Mouse (Mus musculus): ENCODE data around the gene Hyal3. TPM values are rescaled to one million over a fixed set of nuclear protein-coding genes. Genes with fewer than 3 reads are reported as not detected.
A peak's percentile ranks its signal among the peaks of the same experiment; 100 is the strongest.

Hyal3 gene
- 0.48 and 0.96 TPM in 2 replicates for polyA plus RNA-seq (2016; fragmentation: Nextera tagmentation; extraction: Ambion mirVana)

DNA sequence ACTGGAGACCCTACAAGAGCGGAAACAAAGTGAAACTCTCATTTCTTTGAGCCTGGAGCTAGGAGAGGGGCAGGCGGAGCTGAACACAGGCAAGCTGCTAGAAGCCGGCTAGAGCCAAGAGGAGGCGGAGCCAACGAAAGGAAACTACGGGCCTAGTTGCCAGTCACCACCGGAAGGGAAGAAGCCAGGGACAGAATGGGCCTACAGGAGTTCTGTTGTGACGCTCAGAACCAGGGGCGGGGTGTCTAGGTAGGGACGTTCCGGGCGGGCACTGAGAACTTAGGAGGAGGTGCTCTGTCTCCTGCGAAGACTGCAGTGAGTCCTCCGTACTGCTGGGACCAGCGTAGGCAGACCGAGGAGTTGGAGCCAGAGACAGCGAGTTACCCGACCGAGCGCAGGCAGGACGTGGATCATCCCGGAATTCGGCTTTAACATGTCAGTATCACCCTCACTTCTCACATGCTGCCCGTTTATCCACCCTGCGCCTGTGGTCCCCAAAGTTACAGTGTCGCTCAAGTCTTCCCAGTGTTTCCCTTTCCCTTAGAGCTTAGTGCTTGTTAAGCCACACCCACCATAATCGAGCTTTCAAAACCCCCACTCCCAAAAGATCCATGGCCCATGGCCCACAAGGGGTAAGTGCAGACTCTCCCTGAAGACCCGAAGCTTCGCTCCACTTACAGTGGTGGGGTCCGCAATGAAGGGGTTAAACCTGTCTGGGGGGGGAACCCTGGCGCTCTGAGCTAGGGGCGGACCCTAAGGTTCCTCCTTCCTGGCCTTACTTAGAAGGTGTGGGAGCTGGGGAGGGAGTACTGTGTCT, at the start of gene Hyal3:
TSS of gene Hyal3 (plus strand) at position 318 of the 817 bp plus-strand sequence.
- Histone ChIP-seq H3K36me3 (replicated peaks) (peaks cover 28% of the 10 kb centered on the region), H3K9me3 (no peaks in the 10 kb centered on the region), H3K27me3 (replicated peaks; ENCODE audit: low read depth, poor library complexity, severe bottlenecking) (no peaks in the 10 kb centered on the region), H3K4me1 (peaks cover 70% of the 10 kb centered on the region), H3K4me3 (peak within 1 kb of the TSS; percentile 77), H3K27ac (replicated peaks) (peak within 1 kb of the TSS; percentile 93)
- DNase-seq (ENCODE audit: low spot score): peak; percentile 86
- under 1% methylated on average over 32 of the region's 32 CpGs for WGBS

GRCm38 (mm10) chr9:107533791-107534407, 46.7 kb upstream of the Hyal3 start, which contains the start of gene Tmem115:
Gene Tmem115, plus strand, starts transcription at chr9:107533945.
- H3K9me3 ChIP-seq: no peaks in the 10 kb centered on the region
- H3K27ac ChIP-seq (replicated peaks): peak within 1 kb of the TSS; percentile 84
- WGBS: under 1% methylated on average over 48 of the region's 48 CpGs
- H3K27me3 ChIP-seq (replicated peaks; ENCODE audit: low read depth, poor library complexity, severe bottlenecking): peaks cover 9% of the 10 kb centered on the region; the same call in 1 of the 2 replicates
- H3K36me3 ChIP-seq (replicated peaks): peaks cover 25% of the 10 kb centered on the region
- DNase-seq (ENCODE audit: low spot score): peak; percentile 94
- peak within 1 kb of the TSS; percentile 93 for H3K4me3 ChIP-seq
- H3K4me1 ChIP-seq: peaks cover 40% of the 10 kb centered on the region

DNA sequence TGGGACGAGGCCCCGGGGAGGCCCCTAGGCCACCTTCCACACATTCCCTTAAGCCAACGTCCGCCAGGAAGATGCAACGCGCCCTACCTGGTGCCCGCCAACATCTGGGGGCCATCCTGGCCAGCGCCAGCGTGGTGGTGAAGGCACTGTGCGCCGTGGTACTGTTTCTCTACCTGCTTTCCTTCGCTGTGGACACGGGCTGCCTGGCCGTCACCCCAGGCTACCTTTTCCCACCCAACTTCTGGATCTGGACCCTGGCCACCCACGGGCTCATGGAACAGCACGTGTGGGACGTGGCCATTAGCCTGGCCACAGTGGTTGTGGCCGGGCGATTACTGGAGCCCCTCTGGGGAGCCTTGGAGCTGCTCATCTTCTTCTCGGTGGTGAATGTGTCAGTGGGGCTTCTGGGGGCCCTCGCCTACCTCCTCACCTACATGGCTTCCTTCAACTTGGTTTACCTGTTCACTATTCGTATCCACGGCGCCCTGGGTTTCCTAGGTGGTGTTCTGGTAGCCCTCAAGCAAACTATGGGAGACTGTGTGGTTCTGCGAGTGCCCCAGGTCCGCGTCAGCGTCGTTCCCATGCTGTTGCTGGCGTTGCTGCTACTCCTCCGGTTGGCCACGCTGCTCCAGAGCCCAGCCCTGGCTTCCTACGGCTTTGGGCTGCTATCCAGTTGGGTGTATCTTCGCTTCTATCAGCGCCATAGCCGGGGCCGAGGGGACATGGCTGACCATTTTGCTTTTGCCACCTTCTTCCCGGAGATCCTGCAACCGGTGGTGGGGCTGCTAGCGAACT, 46.0 kb upstream of the Hyal3 start:
- DNase-seq (ENCODE audit: low spot score): peak; percentile 42
- Histone ChIP-seq H3K27me3 (replicated peaks; ENCODE audit: low read depth, poor library complexity, severe bottlenecking) (peaks cover 5% of the 10 kb centered on the region; the same call in 1 of the 2 replicates), H3K4me1 (peaks cover 40% of the 10 kb centered on the region), H3K36me3 (replicated peaks) (peaks cover 32% of the 10 kb centered on the region), H3K9me3 (no peaks in the 10 kb centered on the region), H3K4me3 (peak overlapping the region; percentile 93), H3K27ac (replicated peaks) (peak overlapping the region; percentile 84)
- 1% methylated on average over 40 of the region's 40 CpGs for WGBS

GRCm38 (mm10) chr9:107538231-107538630, 42.4 kb upstream of the Hyal3 start:
- WGBS: 92% methylated on average over 7 of the region's 7 CpGs
- DNase-seq (ENCODE audit: low spot score): no peak
- no peaks in the 10 kb centered on the region for H3K9me3 ChIP-seq
- H3K4me1 ChIP-seq: peaks cover 68% of the 10 kb centered on the region
- H3K4me3 ChIP-seq: no peak overlapping the region
- H3K27ac ChIP-seq (replicated peaks): no peak overlapping the region
- peaks cover 40% of the 10 kb centered on the region for H3K36me3 ChIP-seq (replicated peaks)
- no peaks in the 10 kb centered on the region for H3K27me3 ChIP-seq (replicated peaks; ENCODE audit: low read depth, poor library complexity, severe bottlenecking)

DNA sequence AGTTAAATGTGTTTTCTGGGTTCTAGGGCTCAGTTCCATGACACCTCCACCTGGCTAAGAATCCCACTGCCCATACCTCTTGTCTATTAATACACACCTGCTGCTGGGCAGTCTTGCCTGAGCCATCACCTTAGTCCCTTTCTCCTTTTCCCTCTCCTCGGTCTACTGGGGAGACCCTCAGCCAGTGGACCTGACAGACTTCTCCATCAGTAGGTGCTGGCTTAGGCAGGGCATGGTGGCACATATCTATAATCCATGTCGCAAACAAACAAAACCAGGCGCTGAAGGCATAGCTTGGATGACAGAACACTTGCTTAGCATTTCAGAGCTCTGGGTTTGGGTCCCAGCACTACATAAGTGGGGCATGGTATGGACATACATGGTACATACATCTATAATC, 41.9 kb upstream of the Hyal3 start:
- H3K27ac ChIP-seq (replicated peaks): no peak overlapping the region
- WGBS: 91% methylated on average over 3 of the region's 3 CpGs
- no peak for DNase-seq (ENCODE audit: low spot score)
- H3K4me3 ChIP-seq: no peak overlapping the region
- no peaks in the 10 kb centered on the region for H3K27me3 ChIP-seq (replicated peaks; ENCODE audit: low read depth, poor library complexity, severe bottlenecking)
- H3K9me3 ChIP-seq: no peaks in the 10 kb centered on the region
- peaks cover 67% of the 10 kb centered on the region for H3K4me1 ChIP-seq
- peaks cover 45% of the 10 kb centered on the region for H3K36me3 ChIP-seq (replicated peaks)

DNA sequence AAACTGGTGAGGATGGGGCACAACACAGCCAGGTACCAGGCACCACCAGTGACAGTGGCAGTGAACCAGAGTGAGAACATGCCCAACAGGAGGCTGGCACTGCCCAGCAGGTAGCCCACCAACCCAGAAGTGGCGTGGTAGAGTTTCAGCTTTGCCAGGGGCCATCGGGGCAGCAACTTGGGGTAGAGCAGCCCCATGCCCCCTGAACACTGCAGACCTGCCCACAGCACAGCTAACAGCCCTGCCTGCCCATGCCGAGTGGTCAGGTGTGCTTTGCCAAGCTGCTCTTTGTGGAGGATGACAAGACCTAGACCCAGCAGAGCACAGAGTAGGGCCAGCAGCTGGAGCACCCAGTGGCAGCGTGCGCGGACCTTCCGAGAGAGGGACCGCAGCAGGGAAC, 40.7 kb upstream of the Hyal3 start:
- no peak overlapping the region for H3K27ac ChIP-seq (replicated peaks)
- 93% methylated on average over 8 of the region's 8 CpGs for WGBS
- H3K36me3 ChIP-seq (replicated peaks): peaks cover 58% of the 10 kb centered on the region
- no peak for DNase-seq (ENCODE audit: low spot score)
- H3K9me3 ChIP-seq: no peaks in the 10 kb centered on the region
- peaks cover 59% of the 10 kb centered on the region for H3K4me1 ChIP-seq
- H3K27me3 ChIP-seq (replicated peaks; ENCODE audit: low read depth, poor library complexity, severe bottlenecking): no peaks in the 10 kb centered on the region
- H3K4me3 ChIP-seq: no peak overlapping the region; the same call in 1 of the 2 replicates

DNA sequence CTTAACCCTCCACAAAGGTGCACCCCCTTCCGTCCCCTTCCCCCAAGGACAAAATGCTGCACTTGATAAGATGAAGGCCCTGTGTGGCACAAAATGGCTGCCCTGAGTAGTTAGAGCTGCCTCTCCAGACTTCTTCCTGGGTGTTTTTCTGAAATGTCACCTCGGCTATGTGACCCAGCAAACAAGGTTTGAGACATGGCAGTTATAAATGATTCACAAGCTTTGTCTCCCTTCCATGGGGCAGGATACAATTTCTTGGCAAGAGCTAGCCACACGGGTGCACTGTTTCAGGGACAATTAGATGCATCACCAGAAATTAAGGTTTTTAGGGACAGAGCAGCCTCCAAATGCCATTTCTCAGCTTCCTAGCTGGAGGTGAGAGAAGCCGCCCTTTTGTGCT, 40.2 kb upstream of the Hyal3 start:
- peaks cover 58% of the 10 kb centered on the region for H3K4me1 ChIP-seq
- 80% methylated on average over 4 of the region's 4 CpGs for WGBS
- H3K27me3 ChIP-seq (replicated peaks; ENCODE audit: low read depth, poor library complexity, severe bottlenecking): no peaks in the 10 kb centered on the region

GRCm38 (mm10) chr9:107541005-107541404, 39.6 kb upstream of the Hyal3 start:
- H3K27ac ChIP-seq (replicated peaks): no peak overlapping the region
- no peak for DNase-seq (ENCODE audit: low spot score)
- peaks cover 57% of the 10 kb centered on the region for H3K4me1 ChIP-seq
- peak overlapping the region; percentile 66 for H3K4me3 ChIP-seq
- no peaks in the 10 kb centered on the region for H3K9me3 ChIP-seq
- 42% methylated on average over 10 of the region's 10 CpGs for WGBS
- peaks cover 62% of the 10 kb centered on the region for H3K36me3 ChIP-seq (replicated peaks)
- no peaks in the 10 kb centered on the region for H3K27me3 ChIP-seq (replicated peaks; ENCODE audit: low read depth, poor library complexity, severe bottlenecking)

More for the DNA sequence above, 40.2 kb upstream of the Hyal3 start:
- Histone ChIP-seq H3K9me3 (no peaks in the 10 kb centered on the region), H3K36me3 (replicated peaks) (peaks cover 62% of the 10 kb centered on the region), H3K27ac (replicated peaks) (no peak overlapping the region), H3K4me3 (peak overlapping the region; percentile 66; the same call in 1 of the 2 replicates)
- no peak for DNase-seq (ENCODE audit: low spot score)

DNA sequence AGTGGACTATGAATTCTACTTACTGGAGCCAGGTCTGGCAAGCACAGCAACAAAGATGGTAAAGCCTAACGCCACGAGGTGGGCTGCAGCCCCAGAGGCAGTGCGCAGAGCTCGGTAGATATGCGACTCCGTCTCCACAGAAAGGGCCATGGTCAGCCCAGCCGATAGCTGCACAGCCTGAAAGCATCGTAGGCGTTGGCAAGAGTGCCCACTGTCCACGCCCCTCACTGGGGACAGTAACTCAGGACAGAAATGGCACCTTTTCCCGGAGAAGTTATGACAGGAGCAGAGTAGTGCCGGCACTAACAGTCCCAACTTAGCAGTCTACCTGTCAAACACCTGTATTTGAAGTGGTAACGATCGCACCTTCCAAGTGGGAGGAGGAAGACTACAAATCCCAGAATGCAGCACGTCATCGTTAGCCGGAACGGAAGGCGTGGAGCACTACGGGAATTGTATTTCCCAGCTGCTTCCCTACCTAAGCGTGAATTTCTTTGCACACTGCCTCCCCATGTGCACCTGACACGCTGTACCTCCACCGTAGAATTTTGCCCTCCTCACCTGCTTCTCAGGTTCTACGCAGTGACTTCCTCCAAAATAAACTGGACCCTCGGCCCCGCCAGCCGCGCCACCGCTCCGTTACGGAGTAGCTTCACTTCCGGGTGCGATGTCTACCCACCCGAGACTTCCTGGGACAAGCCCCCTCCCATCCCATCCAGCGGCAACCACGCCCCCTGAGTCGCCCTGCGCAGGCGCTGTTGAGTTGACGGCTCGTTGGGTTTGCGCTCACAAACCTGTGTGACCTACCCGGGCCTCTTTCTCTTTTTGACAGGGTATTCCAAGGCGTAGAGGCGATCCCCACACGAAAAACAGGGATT, 38.9 kb upstream of the Hyal3 start, which contains the start of the genes Cyb561d2 and Nprl2:
TSS of gene Cyb561d2 (minus strand) at position 720 of the 878 bp plus-strand sequence.
TSS of gene Nprl2 (plus strand) at position 753 of the 878 bp plus-strand sequence.
- no peaks in the 10 kb centered on the region for H3K9me3 ChIP-seq
- H3K36me3 ChIP-seq (replicated peaks): peaks cover 59% of the 10 kb centered on the region
- peaks cover 57% of the 10 kb centered on the region for H3K4me1 ChIP-seq
- peak within 1 kb of the TSS; percentile 75 for H3K27ac ChIP-seq (replicated peaks)
- under 1% methylated on average over 46 of the region's 46 CpGs for WGBS
- DNase-seq (ENCODE audit: low spot score): peak; percentile 96
- H3K27me3 ChIP-seq (replicated peaks; ENCODE audit: low read depth, poor library complexity, severe bottlenecking): no peaks in the 10 kb centered on the region
- peak within 1 kb of the TSS; percentile 66 for H3K4me3 ChIP-seq

- no peaks in the 10 kb centered on the region for H3K9me3 ChIP-seq
- WGBS: under 1% methylated on average over 11 of the region's 11 CpGs
- peak overlapping the region; percentile 66 for H3K4me3 ChIP-seq
- H3K36me3 ChIP-seq (replicated peaks): peaks cover 53% of the 10 kb centered on the region
- peaks cover 57% of the 10 kb centered on the region for H3K4me1 ChIP-seq
- H3K27ac ChIP-seq (replicated peaks): peak overlapping the region; percentile 75
- peaks cover 1% of the 10 kb centered on the region; the same call in 1 of the 2 replicates for H3K27me3 ChIP-seq (replicated peaks; ENCODE audit: low read depth, poor library complexity, severe bottlenecking)
- DNase-seq (ENCODE audit: low spot score): no peak
Measured at GRCm38 (mm10) chr9:107542352-107542686, 38.3 kb upstream of the Hyal3 start.

GRCm38 (mm10) chr9:107542721-107543120, 37.9 kb upstream of the Hyal3 start:
- peak overlapping the region; percentile 66 for H3K4me3 ChIP-seq
- 48% methylated on average over 8 of the region's 8 CpGs for WGBS
- peaks cover 49% of the 10 kb centered on the region for H3K36me3 ChIP-seq (replicated peaks)
- peaks cover 5% of the 10 kb centered on the region; the same call in 1 of the 2 replicates for H3K27me3 ChIP-seq (replicated peaks; ENCODE audit: low read depth, poor library complexity, severe bottlenecking)
- H3K4me1 ChIP-seq: peaks cover 59% of the 10 kb centered on the region
- H3K9me3 ChIP-seq: no peaks in the 10 kb centered on the region
- no peak for DNase-seq (ENCODE audit: low spot score)
- peak overlapping the region; percentile 75; the same call in 1 of the 2 replicates for H3K27ac ChIP-seq (replicated peaks)

Data from embryonic facial prominence, embryonic 10.5 days (tissue).